Mouse (Mus musculus) stomach, embryonic 14.5 days (tissue): ENCODE measurements at regions not wholly inside any gene's neighbourhood (a gene's known extent, or its start where the extent isn't known, plus 50 kb on each side); places are given as distances from the start of the nearest gene placed in this dataset.

Source experiments
- ATAC-seq: fragments of 200-750 bp; cut with Nextera tagmentation; 2 replicates; pipeline ENCODE4 v1.8.0; 2017; ENCODE audit warnings: low read depth, moderate TSS enrichment; ENCODE audit not compliant: insufficient number of reproducible peaks, insufficient read depth, low FRiP score
- H3K27ac ChIP-seq: fragments of 300-500 bp; sonication (generic); 2 replicates; pipeline ENCODE4 v1.5.1; 2014; ENCODE audit warnings: mild to moderate bottlenecking, low read length, moderate library complexity, mixed read lengths
- H3K27me3 ChIP-seq: fragments of 300-500 bp; sonication (generic); 2 replicates; pipeline ENCODE4 v1.6.1; 2014; ENCODE audit warnings: low read length, control low read depth, mixed read lengths; ENCODE audit not compliant: control insufficient read depth, insufficient read depth
- H3K36me3 ChIP-seq: fragments of 300-500 bp; sonication (generic); 2 replicates; pipeline ENCODE4 v1.6.1; 2014; ENCODE audit warnings: mild to moderate bottlenecking, control low read depth, low read length, moderate library complexity, mixed read lengths; ENCODE audit not compliant: control insufficient read depth, insufficient read depth
- H3K4me1 ChIP-seq: fragments of 300-500 bp; sonication (generic); 2 replicates; pipeline ENCODE4 v1.6.1; 2014; ENCODE audit warnings: low read length, control low read depth, mixed read lengths; ENCODE audit not compliant: control insufficient read depth, insufficient read depth
- H3K4me2 ChIP-seq: fragments of 300-500 bp; sonication (generic); replicated peaks from 2 replicates; pipeline ENCODE4 v1.6.1; 2014; ENCODE audit warnings: low read depth, low read length, control low read depth
- H3K4me3 ChIP-seq: fragments of 300-500 bp; sonication (generic); 2 replicates; pipeline ENCODE4 v1.5.1; 2014; ENCODE audit warnings: low read depth, low read length, control low read depth
- H3K9ac ChIP-seq: fragments of 300-500 bp; sonication (generic); replicated peaks from 2 replicates; pipeline ENCODE4 v1.6.1; 2014; ENCODE audit warnings: low read depth, mild to moderate bottlenecking, control low read depth, low read length, moderate library complexity, mixed read lengths
- H3K9me3 ChIP-seq: fragments of 300-500 bp; sonication (generic); 2 replicates; pipeline ENCODE4 v1.6.1; 2016; ENCODE audit warnings: low read depth, low read length, control low read depth; ENCODE audit not compliant: control insufficient read depth
- WGBS: fragments of 180-500 bp; shearing (Covaris S2); extraction: QIAGEN DNeasy Blood & Tissue Kit; methylation state at CpG from one replicate; pipeline ENCODE4 v1.1.7; 2014; 5-methylcytosine and 5-hydroxymethylcytosine counted together

- no peak for ATAC-seq
- WGBS = 71% methylated on average over 3 of the region's 3 CpGs
- no peak overlapping the region for H3K4me3 ChIP-seq
Measured at GRCm38 (mm10) chr17:75619472-75619871, 67.7 kb upstream of the Fam98a start.

GRCm38 (mm10) chr17:75618514-75618913 lies 66.8 kb upstream of the Fam98a start:
- H3K27me3 ChIP-seq = no peaks in the 10 kb centered on the region
- H3K4me1 ChIP-seq = no peaks in the 10 kb centered on the region
- no peak overlapping the region for H3K4me2 ChIP-seq
- no peaks in the 10 kb centered on the region for H3K9me3 ChIP-seq
- no peak for ATAC-seq
- 93% methylated on average over 3 of the region's 3 CpGs for WGBS
- H3K9ac ChIP-seq = no peak overlapping the region
- no peak overlapping the region for H3K27ac ChIP-seq
- H3K36me3 ChIP-seq = no peaks in the 10 kb centered on the region
- no peak overlapping the region for H3K4me3 ChIP-seq

More at GRCm38 (mm10) chr17:75619472-75619871, 67.7 kb upstream of the Fam98a start:
- no peaks in the 10 kb centered on the region for H3K9me3 ChIP-seq
- no peaks in the 10 kb centered on the region for H3K4me1 ChIP-seq
- H3K4me2 ChIP-seq = no peak overlapping the region
- no peak overlapping the region for H3K9ac ChIP-seq
- H3K27ac ChIP-seq = no peak overlapping the region
- H3K27me3 ChIP-seq = no peaks in the 10 kb centered on the region
- no peaks in the 10 kb centered on the region for H3K36me3 ChIP-seq

- no peak overlapping the region for H3K4me2 ChIP-seq
- ATAC-seq = no peak; the same call in 1 of the 2 replicates
- 17% methylated on average over 6 of the region's 6 CpGs for WGBS
Measured at GRCm38 (mm10) chr17:75617280-75617679, 65.5 kb upstream of the Fam98a start.

GRCm38 (mm10) chr17:75615335-75615734 lies 63.6 kb upstream of the Fam98a start:
- H3K4me1 ChIP-seq = no peaks in the 10 kb centered on the region
- H3K9me3 ChIP-seq = no peaks in the 10 kb centered on the region
- H3K9ac ChIP-seq = no peak overlapping the region
- no peak overlapping the region for H3K4me2 ChIP-seq
- 73% methylated on average over 2 of the region's 2 CpGs for WGBS
- no peaks in the 10 kb centered on the region for H3K36me3 ChIP-seq
- no peak overlapping the region for H3K27ac ChIP-seq
- no peak overlapping the region for H3K4me3 ChIP-seq
- ATAC-seq = no peak
- no peaks in the 10 kb centered on the region for H3K27me3 ChIP-seq

More at GRCm38 (mm10) chr17:75617280-75617679, 65.5 kb upstream of the Fam98a start:
- no peaks in the 10 kb centered on the region for H3K4me1 ChIP-seq
- H3K27ac ChIP-seq = no peak overlapping the region
- H3K27me3 ChIP-seq = no peaks in the 10 kb centered on the region
- H3K4me3 ChIP-seq = no peak overlapping the region
- no peak overlapping the region for H3K9ac ChIP-seq
- H3K36me3 ChIP-seq = no peaks in the 10 kb centered on the region
- no peaks in the 10 kb centered on the region for H3K9me3 ChIP-seq

- Histone ChIP-seq H3K36me3 (no peaks in the 10 kb centered on the region), H3K27me3 (no peaks in the 10 kb centered on the region), H3K9me3 (no peaks in the 10 kb centered on the region), H3K4me2 (no peak overlapping the region), H3K27ac (no peak overlapping the region), H3K4me1 (no peaks in the 10 kb centered on the region), H3K4me3 (no peak overlapping the region), H3K9ac (no peak overlapping the region)
- 18% methylated on average over 4 of the region's 4 CpGs for WGBS
- no peak for ATAC-seq
Measured at GRCm38 (mm10) chr17:75603417-75604086, 51.8 kb upstream of the Fam98a start.
